Comparison of ENCODE assay signal across 8 mouse cellular contexts in genomic region chr9:32696259-32696658, GRCm38 (mm10).
DNase-seq lines count a peak whose midpoint lies in the region; ATAC-seq lines count a peak whose summit lies in the region.

No protein-coding gene starts in this region.

- DNase-seq in kidney, postnatal 4 days: no peak
- no peak for DNase-seq in retina, postnatal 1 day
- DNase-seq in adrenal gland, postnatal 14 days: no peak
- DNase-seq in spleen, postnatal 4 days (ENCODE audit: low spot score in 2 of 2): no peak

- H3K36me3 ChIP-seq in kidney, embryonic 16.5 days (ENCODE audit: insufficient read depth, low read length): no peaks in the 10 kb centered on the region
- no peaks in the 10 kb centered on the region for H3K36me3 ChIP-seq in hindbrain, embryonic 16.5 days (ENCODE audit: control insufficient read depth, insufficient read depth, low read length)
- no peaks in the 10 kb centered on the region for H3K36me3 ChIP-seq in midbrain, embryonic 16.5 days (ENCODE audit: control insufficient read depth, insufficient read depth, low read length)

- peak overlapping the region; percentile 66 for H3K4me3 ChIP-seq in kidney, embryonic 16.5 days (ENCODE audit: low read length)
- H3K4me3 ChIP-seq in brown adipose tissue, adult 24 weeks (ENCODE audit: insufficient read depth, low read depth, low read length): peak overlapping the region; percentile 90
- H3K4me3 ChIP-seq in hindbrain, embryonic 16.5 days (ENCODE audit: low read length): peak overlapping the region; percentile 56
- peak overlapping the region; percentile 69 for H3K4me3 ChIP-seq in midbrain, embryonic 16.5 days (ENCODE audit: low read depth, low read length)

- H3K27me3 ChIP-seq in kidney, embryonic 16.5 days (ENCODE audit: insufficient read depth, low read length): no peaks in the 10 kb centered on the region
- peaks cover 41% of the 10 kb centered on the region for H3K27me3 ChIP-seq in hindbrain, embryonic 16.5 days (replicated peaks; ENCODE audit: control insufficient read depth, insufficient read depth, low read length)
- H3K27me3 ChIP-seq in midbrain, embryonic 16.5 days (ENCODE audit: control insufficient read depth, insufficient read depth, low read depth, low read length): peaks cover 55% of the 10 kb centered on the region

- peaks cover 37% of the 10 kb centered on the region for H3K4me1 ChIP-seq in kidney, embryonic 16.5 days (ENCODE audit: insufficient read depth, low read length)
- peaks cover 13% of the 10 kb centered on the region for H3K4me1 ChIP-seq in brown adipose tissue, adult 24 weeks (ENCODE audit: control insufficient read depth, insufficient read depth, insufficient read length, low read length)
- peaks cover 5% of the 10 kb centered on the region for H3K4me1 ChIP-seq in hindbrain, embryonic 16.5 days (ENCODE audit: control insufficient read depth, insufficient read depth, low read depth, low read length)
- peaks cover 8% of the 10 kb centered on the region for H3K4me1 ChIP-seq in midbrain, embryonic 16.5 days (ENCODE audit: control insufficient read depth, insufficient read depth, low read length)

- under 1% methylated on average over 13 of the region's 13 CpGs for WGBS in kidney, embryonic 16.5 days
- under 1% methylated on average over 13 of the region's 13 CpGs for WGBS in hindbrain, embryonic 16.5 days
- WGBS in midbrain, embryonic 16.5 days: 0% methylated on average over 13 of the region's 13 CpGs

- peak overlapping the region; percentile 91 for H3K4me2 ChIP-seq in kidney, embryonic 16.5 days (replicated peaks; ENCODE audit: low read depth, low read length)
- peak overlapping the region; percentile 92 for H3K4me2 ChIP-seq in hindbrain, embryonic 16.5 days (ENCODE audit: low read length)
- peak overlapping the region; percentile 98 for H3K4me2 ChIP-seq in midbrain, embryonic 16.5 days (ENCODE audit: low read length)

- peak overlapping the region; percentile 89 for H3K27ac ChIP-seq in kidney, embryonic 16.5 days (ENCODE audit: low read length)
- H3K27ac ChIP-seq in brown adipose tissue, adult 24 weeks (replicated peaks; ENCODE audit: low read depth, low read length): peak overlapping the region; percentile 96
- peak overlapping the region; percentile 45; the same call in 1 of the 2 replicates for H3K27ac ChIP-seq in hindbrain, embryonic 16.5 days (ENCODE audit: low read depth, low read length)
- peak overlapping the region; percentile 50; the same call in 1 of the 2 replicates for H3K27ac ChIP-seq in midbrain, embryonic 16.5 days (ENCODE audit: low read length)

- ATAC-seq in kidney, embryonic 16.5 days (ENCODE audit: low FRiP score, low TSS enrichment): peak; percentile 50
- ATAC-seq in hindbrain, embryonic 16.5 days: no peak; the same call in none of the 2 replicates
- peak; percentile 47 for ATAC-seq in midbrain, embryonic 16.5 days

- peak overlapping the region; percentile 82 for H3K9ac ChIP-seq in kidney, embryonic 16.5 days (replicated peaks; ENCODE audit: low read length)
- H3K9ac ChIP-seq in hindbrain, embryonic 16.5 days (ENCODE audit: low read depth, low read length): peak overlapping the region; percentile 62
- H3K9ac ChIP-seq in midbrain, embryonic 16.5 days (ENCODE audit: low read depth, low read length): peak overlapping the region; percentile 49

- H3K9me3 ChIP-seq in kidney, embryonic 16.5 days (ENCODE audit: low read length): no peaks in the 10 kb centered on the region
- no peaks in the 10 kb centered on the region for H3K9me3 ChIP-seq in hindbrain, embryonic 16.5 days (ENCODE audit: control insufficient read depth, low read length)
- H3K9me3 ChIP-seq in midbrain, embryonic 16.5 days (replicated peaks; ENCODE audit: control insufficient read depth, low read length, poor library complexity, severe bottlenecking): no peaks in the 10 kb centered on the region

Comparison
In these comparisons a context has a peak if more than half of its experiments do, and no peak if none do; other contexts are left out.
1. H3K27ac ChIP-seq: peak in every context shown above with its lines; median percentile 96 in brown adipose tissue, adult 24 weeks; 89 in kidney, embryonic 16.5 days; 50 in midbrain, embryonic 16.5 days; 45 in hindbrain, embryonic 16.5 days.